Mouse (Mus musculus) layer of hippocampus, adult 2 months (tissue): ENCODE data around the gene Abca5. TPM values are rescaled to one million over a fixed set of nuclear protein-coding genes. Genes with fewer than 3 reads are reported as not detected.

Experiments
- DNase-seq, 2 experiments: peaks; one replicate each; pipeline ENCODE4 v3.0.0; 2022; ENCODE audit warnings: low spot score in 2 of 2
- H3K27ac ChIP-seq: fragments of 200-600 bp; 2 replicates; pipeline ENCODE4 v1.8.1; 2022
- H3K4me3 ChIP-seq: fragments of 200-600 bp; 2 replicates; pipeline ENCODE4 v1.8.1; 2022; ENCODE audit warnings: mild to moderate bottlenecking
- CTCF ChIP-seq: fragments of 200-600 bp; conservative IDR thresholded peaks from 2 replicates; pipeline ENCODE4 v1.8.1; 2022; ENCODE audit warnings: antibody characterized with exemption, mild to moderate bottlenecking, moderate library complexity
- total RNA-seq, 2 experiments: library from RNA; stranded (reverse); gene quantifications; 2 replicates each; pipeline ENCODE4 v1.2.3; 2021

Gene Abca5
- total RNA-seq, 2 experiments from 2014 or later: 34.0 to 41.8 TPM

DNA sequence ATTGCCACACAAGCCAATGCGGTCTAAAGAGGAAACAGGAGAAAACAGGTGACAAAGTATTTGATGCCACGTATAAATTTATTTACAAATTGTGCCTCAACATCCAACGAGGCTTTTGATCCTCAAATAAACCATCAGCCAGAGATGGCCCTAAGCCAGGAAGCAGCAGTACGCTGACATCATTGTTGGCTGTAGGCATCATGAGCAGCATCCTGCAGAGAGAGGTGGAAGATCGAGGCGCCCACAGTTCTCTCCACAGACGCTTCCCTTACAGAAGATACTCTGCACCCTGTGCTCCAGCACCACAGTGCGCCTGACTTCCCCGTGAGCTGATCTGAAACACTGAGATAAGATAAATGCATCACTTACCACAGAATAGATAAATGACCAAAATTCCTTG, 49.8 kb downstream of the Abca5 start:
- H3K27ac ChIP-seq: no peak overlapping the region
- no peak overlapping the region for H3K4me3 ChIP-seq
- TF ChIP-seq CTCF: no peak
- DNase-seq: peak in 1 of 2 experiments; percentile 39

DNA sequence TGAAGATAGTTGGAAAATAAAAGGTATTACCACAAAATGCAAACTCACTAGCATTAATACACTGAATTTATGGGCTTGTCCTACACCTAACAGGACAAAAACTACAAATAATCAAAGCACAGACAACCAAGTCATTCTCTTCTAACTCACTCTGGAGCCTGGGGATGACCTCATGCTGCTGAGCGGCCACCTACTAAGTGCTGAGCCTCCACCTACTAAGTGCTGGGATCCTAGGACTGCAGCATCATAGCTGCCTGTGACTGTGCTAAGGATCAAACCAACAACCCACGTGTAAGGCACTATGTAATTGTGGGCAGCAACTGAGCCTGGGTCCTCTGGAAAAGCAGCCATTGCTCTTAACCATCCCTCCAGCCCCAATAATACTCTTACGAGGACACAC, 51.2 kb downstream of the Abca5 start:
- DNase-seq: no peak
- Histone ChIP-seq H3K4me3 (no peak overlapping the region), H3K27ac (no peak overlapping the region)
- TF ChIP-seq CTCF: no peak

DNA sequence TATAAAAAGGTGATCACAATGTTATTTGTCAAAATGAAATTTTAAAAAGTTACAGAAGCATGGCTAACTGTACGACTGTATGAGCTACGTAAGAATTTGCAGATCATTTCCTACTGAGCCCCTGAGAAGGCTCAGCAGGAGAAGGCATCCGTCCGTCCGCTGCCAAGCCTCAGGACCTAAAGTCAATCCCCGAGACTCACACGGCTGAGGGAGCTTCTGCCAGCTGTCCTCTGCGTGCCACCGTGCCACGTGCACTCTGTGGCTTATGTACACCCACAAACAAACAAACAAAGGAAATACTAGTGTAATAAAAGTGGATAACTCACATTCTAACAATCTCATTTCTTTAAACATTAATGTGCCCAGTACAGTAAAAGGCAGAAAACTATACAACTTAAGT, 52.7 kb downstream of the Abca5 start:
- no peak for TF ChIP-seq CTCF
- H3K27ac ChIP-seq: no peak overlapping the region
- no peak overlapping the region for H3K4me3 ChIP-seq
- no peak for DNase-seq

DNA sequence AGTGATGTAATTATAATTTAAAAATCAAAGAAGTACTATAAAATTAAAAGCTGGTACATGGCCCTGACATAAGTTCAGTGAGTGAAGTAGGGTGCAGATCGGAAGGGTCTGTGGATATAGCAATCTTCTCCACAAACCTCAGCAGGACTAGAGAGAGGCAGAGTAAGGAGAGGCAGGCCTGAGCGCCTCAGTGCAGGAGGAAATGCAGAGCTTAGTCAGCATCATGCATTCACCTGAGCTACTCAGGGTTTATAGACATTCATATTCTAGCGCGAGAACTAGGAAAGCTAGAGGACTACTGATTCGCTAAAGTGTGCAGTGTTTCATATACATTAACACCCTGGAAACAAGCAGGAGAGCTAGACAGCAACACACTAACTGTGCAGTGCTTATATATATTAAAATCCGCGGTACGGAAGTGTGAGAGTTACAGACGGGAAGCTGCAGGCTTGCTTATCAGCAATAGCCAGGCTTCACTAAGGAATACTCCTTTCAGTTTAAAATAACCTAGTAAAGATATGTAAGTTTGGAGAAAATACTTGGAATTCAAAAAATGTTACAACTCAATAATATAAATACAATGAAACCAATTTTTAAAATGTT, 53.2 kb downstream of the Abca5 start:
- no peak for TF ChIP-seq CTCF
- no peak overlapping the region for H3K4me3 ChIP-seq

DNA sequence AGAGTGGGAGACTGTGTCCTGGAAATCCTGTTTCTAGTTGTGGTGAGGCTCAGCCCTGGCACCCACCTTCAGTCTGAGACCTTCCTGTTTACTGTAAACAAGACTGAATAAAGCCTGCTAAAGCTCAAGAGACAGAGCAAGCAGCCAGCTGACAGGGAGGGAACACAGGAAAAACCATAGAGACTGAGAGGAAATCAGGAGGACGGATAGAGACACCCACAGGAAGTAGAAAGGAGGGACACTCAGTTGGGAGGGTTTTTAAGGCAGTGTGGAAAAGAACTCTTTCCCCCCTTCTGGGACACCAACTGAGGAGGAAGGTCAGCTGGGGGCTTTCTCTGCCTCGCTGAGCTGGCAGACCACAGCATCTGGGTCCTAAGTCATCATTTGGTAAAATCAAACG, 62.7 kb downstream of the Abca5 start:
- Histone ChIP-seq H3K4me3 (no peak overlapping the region), H3K27ac (no peak overlapping the region)
- no peak for DNase-seq
- no peak for TF ChIP-seq CTCF

More for the DNA sequence above, 53.2 kb downstream of the Abca5 start:
- DNase-seq: no peak
- H3K27ac ChIP-seq: no peak overlapping the region

DNA sequence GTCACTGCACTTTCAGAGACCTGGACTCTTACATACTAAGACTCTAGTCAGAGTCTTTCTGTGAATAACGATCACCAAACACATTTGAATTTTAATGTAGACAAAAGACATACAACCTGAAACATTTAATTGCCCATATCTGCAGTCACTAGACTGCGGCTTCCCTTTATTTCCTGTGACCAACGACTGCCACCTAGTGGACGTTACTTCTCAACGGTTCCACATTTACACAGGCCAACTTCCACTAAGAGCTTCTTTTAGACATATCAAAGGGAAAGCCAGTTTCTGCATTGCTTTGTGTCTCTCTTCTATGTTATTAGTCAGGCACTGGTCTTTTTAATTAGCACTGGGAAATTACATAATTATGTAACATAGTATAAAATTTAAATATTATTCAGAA, 65.8 kb downstream of the Abca5 start:
- peak; percentile 92 for TF ChIP-seq CTCF
- Histone ChIP-seq H3K4me3 (no peak overlapping the region), H3K27ac (no peak overlapping the region)
- DNase-seq: peak; percentile 50 to 62

DNA sequence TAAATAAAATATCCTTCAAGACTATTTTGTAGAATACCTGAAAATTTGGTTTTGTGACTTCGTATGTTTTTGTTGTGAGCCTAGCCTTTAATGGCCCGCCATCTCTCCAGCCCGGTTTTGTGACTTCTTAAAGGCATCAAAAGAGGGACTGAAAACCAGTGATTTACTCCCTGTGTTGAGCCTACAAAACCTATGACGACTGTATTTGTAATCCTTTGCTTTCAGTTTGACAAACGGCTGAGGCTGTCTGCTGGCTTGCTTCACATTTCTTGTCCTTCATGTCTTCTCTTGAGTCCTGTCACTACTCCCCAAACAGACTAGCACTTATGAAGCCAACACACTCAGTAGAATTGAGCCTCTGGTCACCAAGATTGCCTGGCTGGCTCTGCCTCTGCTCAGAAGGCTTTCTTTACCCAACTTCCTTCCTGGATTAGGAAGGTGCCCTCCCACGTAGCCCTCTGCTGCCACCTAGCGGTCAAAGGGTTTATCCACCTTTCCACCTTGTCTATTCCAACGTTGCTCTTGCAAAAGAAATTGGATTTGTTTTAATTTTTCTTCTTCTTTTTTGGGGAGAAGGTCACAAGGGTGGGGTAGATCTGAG, 69.2 kb downstream of the Abca5 start:
- TF ChIP-seq CTCF: peak; percentile 98
- Histone ChIP-seq H3K4me3 (no peak overlapping the region), H3K27ac (peak overlapping the region; percentile 16; the same call in 1 of the 2 replicates)
- DNase-seq: peak; percentile 77 to 91

DNA sequence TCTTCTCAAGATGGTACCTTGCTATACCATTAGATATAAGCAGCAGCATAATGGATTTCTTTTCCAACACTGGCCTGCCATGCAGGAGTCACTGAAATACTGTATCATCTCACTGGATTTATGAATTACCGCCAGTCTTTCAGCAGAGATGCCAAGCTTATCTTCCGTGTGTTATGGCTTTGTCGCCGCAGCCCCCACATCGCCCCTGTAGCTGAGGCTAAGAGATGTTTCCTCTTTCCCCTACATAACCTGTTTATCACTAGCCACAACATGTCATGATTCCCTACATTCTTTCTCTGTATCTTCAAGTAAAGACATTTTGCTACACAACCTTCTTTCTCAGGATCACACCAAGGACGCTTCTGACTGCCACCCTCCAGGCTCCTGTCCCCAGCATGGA, 70.3 kb downstream of the Abca5 start:
- no peak for TF ChIP-seq CTCF

DNA sequence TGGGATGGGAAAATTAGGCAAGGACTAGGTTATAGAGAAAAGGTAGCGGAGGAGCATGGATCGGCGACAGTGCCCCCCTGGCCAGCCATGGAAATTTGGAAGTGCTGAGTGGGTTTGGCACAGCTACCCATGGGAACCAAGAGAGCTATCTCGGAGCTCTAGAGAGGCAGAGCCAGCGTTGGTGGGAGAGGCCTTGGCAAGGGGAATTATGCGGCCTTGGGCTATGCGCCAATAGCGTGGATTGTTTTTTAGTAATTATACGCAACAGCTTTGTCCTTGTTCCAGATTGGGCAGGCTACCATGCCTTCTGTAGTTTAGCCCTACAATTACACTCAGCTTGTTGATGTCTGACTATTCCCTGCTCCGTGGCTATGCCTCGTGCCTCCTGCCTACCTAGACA, 70.8 kb downstream of the Abca5 start:
- H3K4me3 ChIP-seq: no peak overlapping the region
- TF ChIP-seq CTCF: no peak
- peak; percentile 16 to 36 for DNase-seq
- no peak overlapping the region for H3K27ac ChIP-seq

More for the DNA sequence above, 70.3 kb downstream of the Abca5 start:
- no peak overlapping the region for H3K27ac ChIP-seq
- DNase-seq: no peak
- no peak overlapping the region for H3K4me3 ChIP-seq

DNA sequence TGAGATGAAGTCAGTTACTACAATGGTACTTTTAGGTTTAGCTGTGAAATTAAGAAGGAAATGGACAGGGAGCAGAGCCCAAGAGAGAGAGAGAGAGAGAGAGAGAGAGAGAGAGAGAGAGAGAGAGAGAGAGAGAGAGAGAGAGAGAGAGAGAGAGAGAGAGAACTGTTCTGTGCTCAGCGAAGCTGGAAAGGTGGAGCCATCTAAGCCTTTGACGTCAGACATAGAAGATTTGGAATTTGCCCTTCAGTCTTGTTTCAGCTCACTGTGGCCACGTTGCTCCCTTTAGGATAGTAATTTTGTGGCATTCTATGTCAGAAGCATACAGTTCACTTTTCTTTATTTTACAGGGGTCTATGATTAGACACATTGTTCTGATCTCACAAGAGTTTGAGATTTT, 75.6 kb downstream of the Abca5 start:
- H3K27ac ChIP-seq: no peak overlapping the region
- no peak for TF ChIP-seq CTCF

DNA sequence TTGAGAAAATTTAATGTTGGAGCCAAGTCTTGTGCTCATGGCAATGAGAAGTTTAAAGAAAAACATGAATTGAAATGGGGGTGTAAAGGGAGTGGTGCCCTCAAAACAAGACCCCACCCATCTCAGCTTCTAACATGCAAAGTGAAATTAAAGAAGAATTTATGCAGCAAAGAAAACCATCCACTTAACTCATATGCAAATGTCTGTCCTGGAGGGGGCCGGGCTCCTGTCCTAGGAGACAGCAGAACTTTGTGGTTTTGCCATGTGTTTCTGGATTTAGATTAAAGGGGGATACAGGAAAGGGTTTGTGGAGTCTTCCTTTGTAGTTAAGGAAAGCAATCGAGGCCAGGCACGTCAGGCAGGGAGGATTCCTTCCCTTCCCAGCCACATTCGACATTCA, 79.6 kb downstream of the Abca5 start:
- no peak for DNase-seq
- no peak overlapping the region for H3K4me3 ChIP-seq
- no peak overlapping the region for H3K27ac ChIP-seq
- no peak for TF ChIP-seq CTCF

More for the DNA sequence above, 75.6 kb downstream of the Abca5 start:
- no peak overlapping the region for H3K4me3 ChIP-seq
- DNase-seq: no peak

DNA sequence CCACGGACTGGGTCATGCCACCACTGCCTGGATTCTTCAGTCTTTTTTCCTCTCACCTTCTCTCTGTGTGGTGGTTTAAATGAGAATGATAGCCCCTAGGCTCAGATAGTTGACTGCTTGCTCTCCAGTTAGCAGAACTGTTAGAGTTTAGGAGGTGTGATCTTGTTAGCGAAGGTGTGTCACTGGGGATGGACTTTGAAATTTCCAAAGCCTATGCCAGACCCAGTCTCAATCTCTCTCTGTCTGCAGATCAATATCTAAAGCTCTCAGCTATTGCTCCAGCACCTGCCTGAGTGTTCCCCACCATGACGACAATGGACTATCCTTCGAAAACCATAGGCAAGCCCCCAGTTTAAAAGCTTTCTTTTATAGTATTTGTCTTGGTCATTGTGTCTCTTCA, 80.5 kb downstream of the Abca5 start:
- DNase-seq: no peak
- Histone ChIP-seq H3K27ac (no peak overlapping the region), H3K4me3 (no peak overlapping the region)
- TF ChIP-seq CTCF: no peak

DNA sequence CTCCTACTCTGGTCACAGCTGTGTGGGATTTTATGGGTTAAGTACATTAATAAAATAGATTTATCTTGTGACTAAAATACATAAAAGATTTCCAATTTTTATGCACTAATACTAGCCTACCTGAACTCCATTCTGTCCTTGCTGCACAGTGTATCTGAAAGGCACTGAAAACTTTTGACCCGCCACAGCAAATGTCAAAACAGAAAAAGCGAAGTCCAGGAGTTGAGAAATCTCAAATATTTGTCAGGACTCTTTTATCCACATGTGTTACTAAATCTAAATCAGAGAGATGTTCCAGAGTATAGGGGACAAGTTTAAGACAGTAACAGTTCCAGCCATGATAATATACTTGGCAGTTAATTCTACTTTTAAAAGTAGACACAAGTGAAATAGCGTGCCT, 85.3 kb downstream of the Abca5 start:
- H3K4me3 ChIP-seq: no peak overlapping the region
- no peak overlapping the region for H3K27ac ChIP-seq
- TF ChIP-seq CTCF: no peak
- DNase-seq: no peak

DNA sequence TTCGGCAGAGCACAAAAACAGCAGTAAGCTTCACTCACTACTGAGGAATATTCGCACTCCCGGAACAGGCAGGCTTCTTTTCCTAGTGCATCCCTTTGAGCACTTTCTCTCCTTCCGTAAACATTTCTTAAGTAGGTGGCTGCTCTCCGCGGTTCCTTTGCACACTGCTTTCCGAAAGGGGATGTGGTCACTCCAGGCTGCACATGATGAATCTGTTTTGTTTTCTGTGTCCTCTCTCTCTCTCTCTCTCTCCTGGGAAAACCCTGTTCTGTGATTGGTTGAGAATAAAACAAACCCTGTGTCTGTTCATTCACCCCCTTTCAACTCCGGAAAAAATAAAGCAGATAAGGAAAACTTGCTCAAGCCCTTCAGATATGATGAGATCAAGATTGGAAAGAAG, 86.0 kb downstream of the Abca5 start, which contains the start of gene Abca6:
TSS of gene Abca6 (minus strand) at position 243 of the 400 bp plus-strand sequence.
- H3K4me3 ChIP-seq: peak within 1 kb of the TSS; percentile 50
- no peak for TF ChIP-seq CTCF

More for the DNA sequence above, 86.0 kb downstream of the Abca5 start, which contains the start of gene Abca6:
- DNase-seq: no peak
- H3K27ac ChIP-seq: no peak within 1 kb of the TSS
